Mouse (Mus musculus) forebrain, embryonic 14.5 days (tissue): ENCODE measurements around the gene Ddx41. TPM values are rescaled to one million over a fixed set of nuclear protein-coding genes. Genes with fewer than 3 reads are reported as not detected.
"Not testable (repeated sequence)": the region's sequence is repeated elsewhere in the genome, so short reads cannot be mapped to it uniquely, and the experiment has no call there.

ENCODE experiments used
- ATAC-seq: fragments of 200-750 bp; cut with Nextera tagmentation; 2 replicates; pipeline ENCODE4 v1.8.0; 2017; ENCODE audit warnings: mild to moderate bottlenecking, moderate library complexity
- DNase-seq: peaks from one replicate; pipeline ENCODE4 v3.0.0-alpha.2; 2015; ENCODE audit warnings: low spot score
- H3K27ac ChIP-seq: fragments of 300-500 bp; sonication (generic); 2 replicates; pipeline ENCODE4 v1.5.1; 2014; ENCODE audit warnings: low read depth, mild to moderate bottlenecking, control low read depth, low read length, moderate library complexity
- H3K27me3 ChIP-seq: fragments of 300-500 bp; sonication (generic); replicated peaks from 2 replicates; pipeline ENCODE4 v1.6.1; 2014; ENCODE audit warnings: low read length, control low read depth, mixed read lengths; ENCODE audit not compliant: control insufficient read depth, insufficient read depth
- H3K36me3 ChIP-seq: fragments of 300-500 bp; sonication (generic); 2 replicates; pipeline ENCODE4 v1.6.1; 2014; ENCODE audit warnings: low read length, control low read depth; ENCODE audit not compliant: control insufficient read depth, insufficient read depth
- H3K4me1 ChIP-seq: fragments of 300-500 bp; sonication (generic); 2 replicates; pipeline ENCODE4 v1.6.1; 2014; ENCODE audit warnings: antibody characterized with exemption, low read length, control low read depth; ENCODE audit not compliant: control insufficient read depth, insufficient read depth
- H3K4me2 ChIP-seq: fragments of 300-500 bp; sonication (generic); 2 replicates; pipeline ENCODE4 v1.6.1; 2014; ENCODE audit warnings: mild to moderate bottlenecking, control low read depth, low read length
- H3K4me3 ChIP-seq: fragments of 300-500 bp; sonication (generic); 2 replicates; pipeline ENCODE4 v1.5.1; 2014; ENCODE audit warnings: low read depth, low read length, control low read depth
- H3K9ac ChIP-seq: fragments of 300-500 bp; sonication (generic); 2 replicates; pipeline ENCODE4 v1.6.1; 2014; ENCODE audit warnings: mild to moderate bottlenecking, low read length, control low read depth, moderate library complexity
- H3K9me3 ChIP-seq: fragments of 300-500 bp; sonication (generic); replicated peaks from 2 replicates; pipeline ENCODE4 v1.6.1; 2016; ENCODE audit warnings: low read length, control low read depth, mixed read lengths; ENCODE audit not compliant: control insufficient read depth
- WGBS: fragments of 180-500 bp; shearing (Covaris S2); extraction: QIAGEN DNeasy Blood & Tissue Kit; methylation state at CpG from one replicate; pipeline ENCODE4 v1.1.7; 2014; 5-methylcytosine and 5-hydroxymethylcytosine counted together
- polyA plus RNA-seq: library from polyadenylated mRNA; unstranded; fragments of >200 nt; fragmentation: Nextera tagmentation; extraction: Ambion mirVana; gene quantifications from 2 replicates; pipeline ENCODE4 v1.2.1, GENCODE M21; 2014

Gene Ddx41
- polyA plus RNA-seq = 72.0 and 75.7 TPM in 2 replicates

DNA sequence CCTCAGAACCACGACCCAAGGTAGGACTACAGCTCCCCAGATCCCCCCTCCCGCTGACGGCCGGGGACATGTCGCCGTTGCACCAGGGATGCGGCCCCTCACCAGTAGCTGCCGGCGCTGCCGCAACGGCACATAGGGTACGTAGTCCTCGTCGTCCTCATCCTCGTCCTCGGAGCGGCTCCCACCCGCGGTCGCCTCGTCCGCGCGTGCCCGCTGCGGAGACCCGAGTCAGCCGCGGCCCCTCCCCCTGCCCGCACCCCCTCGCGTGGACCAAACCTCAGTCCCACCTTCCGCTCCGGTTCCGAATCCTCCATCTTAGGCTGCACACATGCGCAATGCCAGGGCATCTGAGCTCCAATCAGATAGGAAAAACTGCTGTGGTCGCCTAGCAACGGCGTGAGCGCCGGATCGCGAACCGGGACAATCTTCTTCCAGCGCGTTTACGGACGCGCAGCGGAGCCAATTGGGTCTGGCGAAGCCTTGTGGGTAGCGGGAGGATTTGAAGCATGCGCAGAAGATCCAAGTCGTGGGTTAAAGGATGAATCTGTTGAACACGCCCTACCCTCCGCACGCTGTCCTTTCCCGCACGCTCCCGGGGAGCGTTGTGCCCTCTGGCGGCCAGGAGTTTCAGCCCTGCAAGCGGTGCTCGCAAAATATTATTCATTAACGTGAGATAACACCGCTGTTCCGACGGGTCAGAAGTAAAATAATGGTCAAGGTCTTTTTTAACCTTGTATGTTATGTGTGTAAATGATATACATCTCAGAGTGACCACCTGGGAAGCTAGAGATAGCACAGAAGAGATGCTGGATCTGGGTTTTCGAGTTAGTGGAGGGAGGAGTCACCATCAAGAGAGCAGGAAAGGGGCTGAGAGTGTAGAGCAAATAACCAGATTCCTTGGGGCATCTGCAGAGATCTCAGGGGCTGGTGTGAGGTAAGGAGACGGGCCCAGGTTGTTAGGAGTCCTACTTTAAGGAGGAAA, at the start of gene Ddx41:
Ddx41 (minus strand) TSS at position 465 of the 982 bp plus-strand sequence.
- H3K27me3 ChIP-seq = no peaks in the 10 kb centered on the region

DNA sequence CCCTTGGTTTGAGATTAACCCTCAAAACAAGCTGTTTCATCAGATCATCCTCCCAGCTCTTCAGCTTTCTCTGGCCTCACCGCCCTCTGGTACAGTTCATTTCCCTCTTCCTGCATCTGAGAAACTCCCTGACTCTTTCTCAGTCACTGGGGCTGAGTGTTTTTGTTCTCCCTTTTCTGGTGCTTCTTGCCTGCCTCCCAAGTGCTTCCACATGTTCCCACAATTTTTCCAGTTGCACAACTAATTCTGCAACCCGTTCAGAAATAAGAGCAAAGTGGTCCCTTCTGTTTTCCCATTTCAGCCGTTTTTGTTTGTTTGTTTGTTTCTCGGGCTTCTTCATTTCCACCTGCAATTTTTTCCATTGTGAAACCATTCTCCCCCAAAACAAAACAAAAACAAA, 41.6 kb upstream of the Ddx41 start:
- H3K27ac ChIP-seq = no peak overlapping the region
- no peaks in the 10 kb centered on the region for H3K9me3 ChIP-seq
- no peak for DNase-seq
- WGBS = 80% methylated on average over 4 of the region's 4 CpGs
- no peaks in the 10 kb centered on the region for H3K4me1 ChIP-seq
- H3K36me3 ChIP-seq = no peaks in the 10 kb centered on the region
- no peaks in the 10 kb centered on the region for H3K27me3 ChIP-seq
- H3K9ac ChIP-seq = no peak overlapping the region
- no peak overlapping the region for H3K4me2 ChIP-seq
- H3K4me3 ChIP-seq = no peak overlapping the region
- no peak for ATAC-seq

More for the DNA sequence above, at the start of gene Ddx41:
- DNase-seq (peak; percentile 100), ATAC-seq (peak; percentile 99)
- peak within 1 kb of the TSS; percentile 58 for H3K27ac ChIP-seq
- H3K4me1 ChIP-seq = peaks cover 7% of the 10 kb centered on the region; the same call in 1 of the 2 replicates
- peak within 1 kb of the TSS; percentile 77 for H3K4me3 ChIP-seq
- H3K36me3 ChIP-seq = peaks cover 78% of the 10 kb centered on the region
- peak within 1 kb of the TSS; percentile 87 for H3K4me2 ChIP-seq
- WGBS = 1% methylated on average over 69 of the region's 70 CpGs
- peak within 1 kb of the TSS; percentile 77 for H3K9ac ChIP-seq
- no peaks in the 10 kb centered on the region for H3K9me3 ChIP-seq

DNA sequence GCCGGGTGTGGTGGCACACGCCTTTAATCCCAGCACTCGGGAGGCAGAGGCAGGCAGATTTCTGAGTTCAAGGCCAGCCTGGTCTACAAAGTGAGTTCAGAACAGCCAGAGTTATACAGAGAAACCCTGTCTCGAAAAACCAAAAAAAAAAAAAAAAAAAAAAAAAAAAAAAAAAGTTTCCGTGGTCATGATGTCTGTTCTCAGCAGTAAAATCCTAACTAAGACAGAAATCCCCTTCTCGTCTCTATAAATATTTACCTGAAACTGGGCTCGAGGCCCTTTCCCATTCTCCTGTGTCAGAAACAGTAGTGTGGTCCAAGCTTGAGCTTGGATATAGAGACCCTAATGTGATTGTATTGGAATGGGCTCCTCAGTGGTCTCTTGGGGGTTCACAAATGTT, 40.4 kb upstream of the Ddx41 start:
- not testable (repeated sequence) for H3K4me3 ChIP-seq, H3K9ac ChIP-seq, H3K4me2 ChIP-seq, H3K4me1 ChIP-seq, H3K27me3 ChIP-seq, H3K36me3 ChIP-seq, H3K9me3 ChIP-seq, ATAC-seq, DNase-seq, H3K27ac ChIP-seq
- WGBS = 91% methylated on average over 7 of the region's 7 CpGs

DNA sequence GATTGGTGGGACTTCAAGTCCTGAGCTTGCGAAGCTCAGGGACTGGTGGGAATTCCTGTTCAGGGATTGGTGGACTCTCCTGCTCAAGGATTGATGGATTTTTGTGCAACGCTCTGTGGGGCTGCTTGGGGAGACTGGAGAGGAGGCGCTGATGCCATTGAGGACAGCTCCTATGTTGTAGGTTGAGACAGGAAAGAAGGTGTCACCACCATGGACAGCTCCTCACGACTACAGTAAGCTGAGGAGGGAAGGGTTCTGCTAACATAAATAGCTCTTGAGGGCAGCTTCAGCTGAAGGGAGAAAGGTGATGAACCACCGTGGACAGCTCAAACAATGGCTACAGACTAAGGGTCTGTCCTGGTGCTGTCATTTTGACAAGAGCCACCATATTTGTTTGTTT, 39.5 kb upstream of the Ddx41 start:
- ATAC-seq = no peak
- no peaks in the 10 kb centered on the region for H3K27me3 ChIP-seq
- H3K27ac ChIP-seq = no peak overlapping the region
- DNase-seq = no peak
- no peak overlapping the region for H3K9ac ChIP-seq
- H3K36me3 ChIP-seq = no peaks in the 10 kb centered on the region
- WGBS = 67% methylated on average over 5 of the region's 5 CpGs
- H3K4me2 ChIP-seq = no peak overlapping the region
- H3K4me1 ChIP-seq = no peaks in the 10 kb centered on the region
- no peak overlapping the region for H3K4me3 ChIP-seq
- no peaks in the 10 kb centered on the region for H3K9me3 ChIP-seq

DNA sequence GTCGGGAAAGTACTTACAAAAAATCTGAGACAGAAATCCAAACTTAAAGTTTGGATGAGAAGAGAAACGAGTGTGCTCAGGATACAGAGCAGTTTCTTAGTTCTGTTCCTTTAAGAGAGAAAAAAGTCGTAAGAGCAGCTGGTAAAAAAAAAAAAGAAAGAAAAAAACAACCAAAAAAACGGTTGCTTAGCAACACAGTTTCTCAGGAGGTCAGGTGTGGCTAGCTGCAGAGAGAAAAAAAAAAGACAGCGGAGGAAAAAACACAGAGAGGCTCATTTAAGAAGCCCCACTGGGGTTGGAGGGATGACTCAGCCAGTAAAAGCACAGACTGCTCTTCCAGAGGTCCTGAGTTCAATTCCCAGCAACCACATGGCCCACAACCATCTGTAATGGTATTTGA, 37.9 kb upstream of the Ddx41 start:
- peak; percentile 16 for DNase-seq
- H3K9ac ChIP-seq = no peak overlapping the region
- no peak overlapping the region for H3K4me2 ChIP-seq
- H3K4me1 ChIP-seq = peaks cover 6% of the 10 kb centered on the region
- no peak overlapping the region for H3K4me3 ChIP-seq
- H3K27me3 ChIP-seq = no peaks in the 10 kb centered on the region
- H3K27ac ChIP-seq = no peak overlapping the region
- H3K36me3 ChIP-seq = no peaks in the 10 kb centered on the region
- no peak for ATAC-seq
- H3K9me3 ChIP-seq = no peaks in the 10 kb centered on the region
- WGBS = 76% methylated on average over 5 of the region's 5 CpGs

DNA sequence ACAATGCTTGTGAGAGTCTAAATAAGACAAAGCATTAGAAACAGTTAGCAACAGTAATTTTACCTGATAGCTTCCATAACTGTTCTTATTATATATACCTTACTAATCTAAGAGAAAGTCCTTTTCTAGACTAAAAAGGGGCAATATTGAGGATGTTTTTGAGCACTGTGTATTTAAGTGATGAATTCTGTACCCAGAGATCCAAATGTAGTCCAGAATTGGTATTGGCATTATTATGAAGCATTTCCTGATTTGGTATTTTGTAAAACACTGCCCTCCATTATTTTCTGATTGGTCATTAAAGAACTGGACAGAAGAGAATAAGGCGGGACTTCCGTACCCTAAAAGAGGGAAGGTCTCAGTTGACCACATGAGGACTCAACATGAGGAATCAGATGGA, 37.0 kb upstream of the Ddx41 start, which contains the start of gene Tmed9:
Tmed9 (plus strand) TSS at position 301 of the 400 bp plus-strand sequence.
- H3K27ac ChIP-seq = no peak within 1 kb of the TSS
- no peak for ATAC-seq
- no peak within 1 kb of the TSS for H3K4me2 ChIP-seq
- H3K9me3 ChIP-seq = no peaks in the 10 kb centered on the region
- H3K36me3 ChIP-seq = peaks cover 1% of the 10 kb centered on the region; the same call in 1 of the 2 replicates
- H3K27me3 ChIP-seq = no peaks in the 10 kb centered on the region
- H3K4me3 ChIP-seq = no peak within 1 kb of the TSS
- no peak for DNase-seq
- peaks cover 10% of the 10 kb centered on the region for H3K4me1 ChIP-seq
- H3K9ac ChIP-seq = no peak within 1 kb of the TSS
- 96% methylated on average over 2 of the region's 2 CpGs for WGBS

- ATAC-seq = no peak
- Histone ChIP-seq H3K4me2 (peak overlapping the region; percentile 98; the same call in 1 of the 2 replicates), H3K9me3 (no peaks in the 10 kb centered on the region), H3K27ac (no peak overlapping the region), H3K27me3 (no peaks in the 10 kb centered on the region), H3K36me3 (peaks cover 13% of the 10 kb centered on the region), H3K4me3 (no peak overlapping the region), H3K4me1 (peaks cover 10% of the 10 kb centered on the region), H3K9ac (no peak overlapping the region)
- 78% methylated on average over 2 of the region's 2 CpGs for WGBS
- no peak for DNase-seq
Observed at GRCm38 (mm10) chr13:55571977-55572376, 35.5 kb upstream of the Ddx41 start.

GRCm38 (mm10) chr13:55571027-55571751, 34.7 kb upstream of the Ddx41 start, which contains the start of gene Fam193b:
TSS of gene Fam193b (minus strand) at chr13:55571120.
- DNase-seq (peak; percentile 94), ATAC-seq (peak; percentile 93)
- 1% methylated on average over 43 of the region's 47 CpGs for WGBS
- peak within 1 kb of the TSS; percentile 97 for H3K4me3 ChIP-seq
- peak within 1 kb of the TSS; percentile 97 for H3K9ac ChIP-seq
- peak within 1 kb of the TSS; percentile 94 for H3K27ac ChIP-seq
- peaks cover 15% of the 10 kb centered on the region for H3K36me3 ChIP-seq
- H3K9me3 ChIP-seq = no peaks in the 10 kb centered on the region
- H3K4me2 ChIP-seq = peak within 1 kb of the TSS; percentile 98
- no peaks in the 10 kb centered on the region for H3K27me3 ChIP-seq
- peaks cover 10% of the 10 kb centered on the region for H3K4me1 ChIP-seq
